Mouse (Mus musculus) right cerebral cortex, postnatal 4 days (tissue): Measurements from ENCODE around the gene Bcas1.
"Not testable (repeated sequence)": the region's sequence is repeated elsewhere in the genome, so short reads cannot be mapped to it uniquely, and the experiment has no call there.

Experiments used
- DNase-seq: peaks from one replicate; pipeline ENCODE4 v3.0.0-alpha.2; 2022

Bcas1 gene

DNA sequence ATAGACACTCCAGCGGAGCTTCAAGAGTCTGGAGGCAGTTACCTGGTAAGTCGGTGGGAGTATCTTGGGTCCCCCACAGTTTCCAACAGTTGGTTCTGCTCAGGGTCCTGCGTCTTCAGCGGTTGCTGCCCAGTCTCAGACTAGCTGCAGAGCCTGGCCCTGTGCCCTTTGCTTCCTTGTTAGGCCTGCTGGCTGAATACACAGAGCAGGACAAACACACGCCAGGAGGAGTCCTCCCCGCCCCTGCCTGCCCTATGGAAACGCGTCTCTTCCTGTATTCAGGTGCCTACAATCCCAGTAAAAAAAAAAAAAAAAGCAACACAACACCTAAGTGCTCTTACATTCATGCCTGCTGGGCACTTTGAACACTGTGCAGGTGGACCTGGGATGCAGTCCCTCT is at the start of gene Bcas1:
Gene Bcas1 (minus strand): TSS at position 142 of the 400 bp plus-strand sequence.
- no peak for DNase-seq

GRCm38 (mm10) chr2:170476643-170477042 is 49.0 kb upstream of the Bcas1 start:
- DNase-seq: no peak

GRCm38 (mm10) chr2:170476215-170476614 is 48.6 kb upstream of the Bcas1 start:
- DNase-seq: peak; percentile 20

DNA sequence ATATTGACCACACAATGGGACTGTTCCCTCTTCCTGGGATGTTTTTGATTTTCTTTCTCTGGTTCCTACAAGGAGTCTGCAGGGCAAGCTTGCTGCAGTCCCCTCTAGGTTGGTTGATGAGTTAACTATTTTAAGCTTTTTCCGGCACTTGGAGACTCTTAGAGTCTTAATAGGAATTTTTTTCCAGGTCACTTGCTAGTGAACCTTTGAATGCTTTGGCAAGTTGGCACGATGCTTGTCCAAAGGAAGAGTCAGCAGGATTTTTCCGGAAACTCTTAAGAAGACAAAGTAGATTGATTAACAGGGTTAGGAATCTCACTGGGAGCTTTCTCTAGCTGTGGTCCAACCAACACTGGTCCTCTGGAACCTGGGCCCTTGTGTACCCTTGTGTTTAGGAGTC is 47.5 kb upstream of the Bcas1 start:
- no peak for DNase-seq

DNA sequence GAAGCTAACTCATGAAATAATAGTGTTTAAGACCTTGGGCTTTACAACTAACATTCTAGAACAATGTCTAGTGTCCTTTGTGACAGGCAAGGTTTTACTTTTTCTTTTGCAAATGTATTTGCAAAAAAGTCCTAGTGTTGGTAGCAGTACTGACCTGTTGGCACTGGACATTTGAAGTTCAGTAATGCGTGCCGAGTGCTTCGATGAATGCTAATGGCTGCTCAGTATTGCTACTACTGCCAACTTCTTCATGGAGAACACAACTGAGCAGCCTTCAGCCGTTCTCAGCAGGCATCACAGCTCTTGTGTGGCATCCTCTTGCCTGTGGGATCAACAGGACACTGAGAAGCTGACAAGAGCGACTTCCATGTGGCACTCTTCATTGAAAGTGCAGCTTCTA is 46.5 kb upstream of the Bcas1 start:
- DNase-seq: no peak

- DNase-seq: no peak
Measured at GRCm38 (mm10) chr2:170470591-170470990, 42.9 kb upstream of the Bcas1 start.

DNA sequence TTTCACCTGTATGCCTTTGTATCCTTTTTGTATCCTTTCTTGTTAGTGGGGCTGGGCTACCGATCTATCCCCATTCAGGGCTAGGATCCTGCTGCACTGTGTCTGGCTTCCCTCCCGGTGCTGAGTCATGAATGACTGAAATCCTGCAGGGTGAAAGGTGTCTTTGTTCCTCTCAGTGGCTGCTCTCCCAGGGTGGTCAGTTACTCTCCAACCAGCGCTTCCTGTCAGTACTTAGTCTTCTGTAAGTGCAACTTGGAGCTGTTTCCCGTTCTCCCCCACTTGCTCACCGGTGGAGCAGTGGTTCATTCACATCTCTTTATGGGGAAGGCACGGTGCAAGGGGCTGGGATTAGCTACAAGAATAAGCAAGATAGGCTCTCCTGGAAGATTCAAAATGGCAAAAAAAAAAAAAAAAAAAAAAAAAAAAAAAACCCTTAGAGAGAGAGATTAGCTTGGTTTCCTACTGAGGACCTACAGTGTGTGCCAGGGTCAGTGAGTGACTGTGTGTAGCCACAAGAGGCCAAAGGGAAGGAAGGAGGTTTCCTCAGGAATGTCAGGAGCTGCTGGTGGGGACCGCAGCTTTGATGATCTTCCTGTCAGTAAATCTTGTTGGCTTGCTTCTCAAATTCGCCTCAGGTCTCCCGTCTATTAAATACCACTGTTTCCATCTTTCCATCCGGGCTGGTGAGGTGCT is 42.1 kb upstream of the Bcas1 start:
- DNase-seq: peak; percentile 45

- DNase-seq: peak; percentile 48
Measured at GRCm38 (mm10) chr2:170468009-170468408, 40.4 kb upstream of the Bcas1 start.

GRCm38 (mm10) chr2:170464817-170465216 is 37.2 kb upstream of the Bcas1 start:
- DNase-seq: no peak

GRCm38 (mm10) chr2:170461652-170462051 is 34.0 kb upstream of the Bcas1 start:
- no peak for DNase-seq

DNA sequence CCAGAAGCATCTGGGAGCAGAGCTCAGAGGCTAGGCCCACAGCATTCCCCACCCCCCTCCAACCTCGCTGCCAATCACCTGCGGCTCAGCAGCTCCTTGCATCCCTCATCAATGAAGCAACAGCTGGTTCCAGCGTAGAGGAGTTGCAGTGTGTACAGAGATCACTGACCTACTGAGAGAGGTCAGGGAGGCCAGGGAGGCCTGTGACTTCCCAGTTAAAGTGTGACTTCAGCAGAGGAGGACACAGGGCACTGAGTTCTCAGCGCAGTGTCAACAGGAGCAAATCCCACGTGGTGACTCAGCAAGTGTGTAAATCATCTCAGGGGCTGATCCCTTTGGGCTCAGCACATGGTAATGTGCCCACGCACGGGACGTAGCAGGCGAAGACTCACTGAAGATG is 32.2 kb upstream of the Bcas1 start:
- DNase-seq: no peak

DNA sequence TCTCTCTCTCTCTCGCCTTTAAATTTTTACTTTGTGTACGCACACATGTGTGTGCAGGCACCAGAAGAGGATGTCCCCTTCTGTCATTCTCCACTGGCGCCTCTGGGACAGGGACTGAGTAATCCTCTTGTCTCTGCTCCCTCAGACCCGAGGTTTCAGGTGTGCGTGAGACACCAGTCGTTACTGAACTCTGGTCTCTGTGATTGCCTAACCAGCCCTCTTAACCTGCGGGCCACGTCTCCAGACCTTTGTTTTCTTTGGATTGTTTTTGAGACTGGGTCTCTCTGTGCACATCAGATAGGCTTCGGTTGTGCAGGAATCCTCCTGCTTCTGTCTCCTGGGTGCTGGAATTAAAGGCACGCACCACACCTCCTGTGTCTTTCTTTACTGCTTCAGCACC is 31.5 kb upstream of the Bcas1 start:
- no peak for DNase-seq

DNA sequence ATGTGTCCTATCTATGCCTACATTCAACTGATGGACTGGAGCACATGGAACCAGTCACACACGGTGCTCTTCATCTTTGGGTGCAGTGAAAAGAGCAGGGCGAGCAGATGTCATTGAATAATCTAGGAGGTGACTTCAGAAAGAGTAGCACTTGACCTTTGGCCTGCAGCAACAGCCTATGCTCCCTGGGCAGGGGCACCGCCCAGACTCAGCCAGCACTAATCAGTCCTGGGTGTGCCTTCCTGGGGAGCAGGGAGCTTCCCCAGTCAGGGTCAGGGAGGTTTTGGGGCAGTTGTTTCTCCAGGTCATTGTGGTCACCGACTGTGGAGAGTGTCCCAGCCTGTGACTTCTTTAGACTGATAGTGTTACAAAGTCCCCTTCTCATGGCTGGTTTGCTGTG is 26.2 kb upstream of the Bcas1 start:
- DNase-seq: not testable (repeated sequence)

GRCm38 (mm10) chr2:170450933-170451332 is 23.3 kb upstream of the Bcas1 start:
- peak; percentile 82 for DNase-seq

GRCm38 (mm10) chr2:170447651-170448050 is 20.0 kb upstream of the Bcas1 start:
- no peak for DNase-seq

DNA sequence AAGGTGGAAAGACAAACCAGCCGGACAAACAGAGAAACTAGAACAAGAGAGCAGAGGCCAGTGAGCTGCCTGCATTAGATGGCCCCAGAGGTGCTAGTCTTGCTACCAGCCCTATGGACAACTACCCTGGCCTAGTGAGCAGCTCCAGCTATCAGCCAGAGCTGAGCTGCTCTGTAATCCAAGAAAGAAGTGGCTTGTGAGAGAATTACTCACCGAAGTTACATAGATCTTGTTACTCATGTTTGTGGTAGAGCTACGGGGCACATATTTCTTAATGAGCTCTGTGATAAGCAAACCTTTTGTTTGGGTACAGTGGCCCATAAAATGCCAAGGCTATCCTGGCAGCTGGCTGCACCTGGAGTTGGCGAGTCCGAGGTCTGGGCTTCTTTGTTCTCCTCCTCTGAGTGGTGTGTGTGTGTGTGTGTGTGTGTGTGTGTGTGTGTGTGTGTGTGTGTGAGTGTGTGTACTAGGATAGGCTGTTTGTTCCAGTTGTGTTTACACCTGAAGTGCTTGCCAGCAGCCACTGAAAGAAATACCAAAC is 19.3 kb upstream of the Bcas1 start:
- DNase-seq: no peak

DNA sequence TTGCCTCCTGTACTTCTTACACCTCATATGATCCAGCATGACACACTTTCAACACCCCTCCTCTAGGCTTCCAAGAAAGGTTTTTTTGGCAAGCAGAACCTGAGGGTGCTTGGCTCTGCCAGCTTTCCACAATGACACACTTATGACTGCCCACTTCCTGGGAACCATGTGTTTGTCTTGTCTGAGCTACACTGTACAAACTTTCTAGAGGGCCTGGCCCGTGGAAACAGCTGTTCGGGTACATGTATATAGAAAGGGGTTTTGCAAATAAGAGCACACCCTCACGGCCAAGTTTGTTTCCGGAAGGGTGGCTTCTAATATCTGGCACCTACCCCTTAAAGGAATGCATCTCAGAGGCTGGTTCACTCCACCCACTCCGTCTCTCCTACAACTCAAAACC is 18.2 kb upstream of the Bcas1 start:
- DNase-seq: no peak

GRCm38 (mm10) chr2:170442535-170442934 is 14.9 kb upstream of the Bcas1 start:
- DNase-seq: peak; percentile 48

DNA sequence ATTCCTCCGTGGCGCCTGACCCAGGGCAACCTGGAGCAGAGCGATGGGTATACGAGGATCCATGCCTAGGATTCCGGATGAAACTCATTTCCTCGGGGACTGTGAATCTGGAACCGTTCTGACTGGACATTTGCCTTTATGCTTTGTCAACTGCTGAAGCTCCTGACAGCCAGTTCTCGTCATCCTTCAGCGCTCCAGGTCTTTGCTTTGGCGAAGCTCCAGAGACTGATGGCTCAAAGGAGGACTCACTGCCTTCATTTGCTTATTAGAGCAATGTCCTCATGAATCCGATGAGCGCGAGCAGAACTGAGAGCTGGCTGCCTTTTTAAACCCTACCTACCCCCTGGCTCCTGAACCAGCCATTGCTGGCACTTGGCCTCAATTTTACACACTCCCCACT is 11.1 kb upstream of the Bcas1 start:
- DNase-seq: no peak

- no peak for DNase-seq
Measured at GRCm38 (mm10) chr2:170436204-170436603, 8.6 kb upstream of the Bcas1 start.

- no peak for DNase-seq
Measured at GRCm38 (mm10) chr2:170432152-170432551, 4.5 kb upstream of the Bcas1 start.

- no peak for DNase-seq
Measured at GRCm38 (mm10) chr2:170428966-170429365, 1.3 kb upstream of the Bcas1 start.

DNA sequence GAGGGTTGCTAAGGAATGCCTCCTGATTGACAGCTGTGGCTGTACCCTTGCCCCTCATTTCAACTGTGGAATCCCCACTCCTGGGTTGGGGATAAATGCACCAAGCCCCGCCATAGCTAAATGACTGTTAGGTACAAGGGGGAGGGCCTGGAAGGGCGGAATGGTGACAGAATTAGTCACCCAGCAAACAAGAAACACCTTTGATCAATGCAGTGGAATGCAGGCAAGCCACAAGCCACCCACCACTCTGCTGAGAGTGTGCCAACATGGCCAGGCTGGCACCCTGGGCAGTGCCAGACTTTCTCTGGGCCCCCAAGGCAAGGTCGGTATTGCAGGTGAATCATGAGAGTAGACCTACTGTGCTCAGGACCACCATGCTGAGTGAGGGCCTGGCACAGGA is 3.5 kb downstream of the Bcas1 start:
- no peak for DNase-seq

DNA sequence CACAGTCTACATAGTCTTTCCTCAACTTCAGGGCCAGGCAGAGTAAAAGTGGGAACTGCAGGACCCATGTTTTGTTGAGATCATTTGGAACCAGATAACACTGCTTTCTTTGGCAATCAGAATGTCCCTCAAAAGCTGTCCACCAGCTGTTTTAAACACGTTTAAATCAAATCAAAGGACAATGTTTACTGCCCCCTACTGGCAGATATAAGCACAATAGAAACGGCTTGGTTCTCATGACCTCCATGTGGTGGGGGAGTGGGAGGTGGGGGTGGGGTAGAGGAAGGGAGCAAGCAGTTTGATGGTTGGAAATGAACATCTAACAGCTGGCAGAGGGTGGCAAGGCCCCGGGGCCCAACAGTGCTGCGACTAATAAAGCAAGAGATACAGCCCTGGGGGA is 5.7 kb downstream of the Bcas1 start:
- no peak for DNase-seq

DNA sequence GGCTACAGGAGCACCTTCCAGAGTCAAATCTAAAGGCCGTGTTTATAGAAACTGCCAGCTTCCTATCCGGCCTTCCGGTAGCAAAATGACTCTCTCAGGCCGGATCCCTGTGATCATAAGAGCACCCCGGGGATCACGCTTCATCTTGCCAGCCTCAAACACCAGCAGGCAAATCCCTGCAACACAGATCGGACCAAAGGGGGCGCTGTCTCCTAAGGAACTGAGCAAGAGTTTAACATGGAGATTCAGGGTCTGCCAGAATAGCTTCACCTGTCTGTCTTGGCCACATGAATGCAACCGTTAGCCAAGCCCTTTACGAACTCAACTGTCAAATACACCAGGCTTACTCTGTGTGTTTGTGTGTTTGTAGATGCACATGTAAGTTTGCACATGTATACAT is 8.9 kb downstream of the Bcas1 start:
- DNase-seq: peak; percentile 64
